Mouse (Mus musculus): ENCODE measurements at regions not wholly inside any gene's neighbourhood (a gene's known extent, or its start where the extent isn't known, plus 50 kb on each side); places are given as distances from the start of the nearest gene placed in this dataset.
"Not testable (repeated sequence)": the region's sequence is repeated elsewhere in the genome, so short reads cannot be mapped to it uniquely, and the experiment has no call there.

- no peak for DNase-seq
Observed at GRCm38 (mm10) chr3:22681999-22682648, 605.7 kb downstream of the Tbl1xr1 start.

- no peak for DNase-seq
Observed at GRCm38 (mm10) chr3:22699317-22699716, 622.9 kb downstream of the Tbl1xr1 start.

GRCm38 (mm10) chr3:22701486-22701885 lies 625.0 kb downstream of the Tbl1xr1 start:
- not testable (repeated sequence) for DNase-seq

GRCm38 (mm10) chr3:22705673-22706072 lies 629.2 kb downstream of the Tbl1xr1 start:
- no peak for DNase-seq

GRCm38 (mm10) chr3:22745026-22745425 lies 668.6 kb downstream of the Tbl1xr1 start:
- peak; percentile 3 to 8 for DNase-seq

Data from cerebellum, adult 18-20 months (tissue).